Mouse (Mus musculus) testis, adult 2 months (tissue): ENCODE results near the gene Fbxo17.

ENCODE experiments used
- CTCF ChIP-seq: fragments of 200-500 bp; IDR thresholded peaks from 2 replicates; pipeline ENCODE4 v1.5.1; 2012; ENCODE audit warnings: low read depth, mild to moderate bottlenecking, inconsistent platforms, low read length, moderate library complexity; ENCODE audit not compliant: control insufficient read depth, insufficient read depth, insufficient replicate concordance
- POLR2A ChIP-seq: fragments of 200-500 bp; IDR thresholded peaks from 2 replicates; pipeline ENCODE4 v1.6.1; 2012; ENCODE audit warnings: low read depth, mild to moderate bottlenecking, inconsistent platforms, low read length, moderate library complexity; ENCODE audit not compliant: control insufficient read depth

- TF ChIP-seq CTCF: no peak
- no peak for TF ChIP-seq POLR2A
Observed at GRCm38 (mm10) chr7:28769414-28769958, 52.9 kb downstream of the Fbxo17 start.
